Mouse (Mus musculus) heart, postnatal 0 days (tissue): ENCODE data around the gene Urb2.

Experiments used
- CTCF ChIP-seq: IDR thresholded peaks from 2 replicates; pipeline ENCODE4 v1.5.1; 2016; ENCODE audit warnings: antibody characterized with exemption, control low read depth, low read depth
- EP300 ChIP-seq: IDR thresholded peaks from 2 replicates; pipeline ENCODE4 v1.6.1; 2016; ENCODE audit warnings: antibody characterized with exemption, low read depth

DNA sequence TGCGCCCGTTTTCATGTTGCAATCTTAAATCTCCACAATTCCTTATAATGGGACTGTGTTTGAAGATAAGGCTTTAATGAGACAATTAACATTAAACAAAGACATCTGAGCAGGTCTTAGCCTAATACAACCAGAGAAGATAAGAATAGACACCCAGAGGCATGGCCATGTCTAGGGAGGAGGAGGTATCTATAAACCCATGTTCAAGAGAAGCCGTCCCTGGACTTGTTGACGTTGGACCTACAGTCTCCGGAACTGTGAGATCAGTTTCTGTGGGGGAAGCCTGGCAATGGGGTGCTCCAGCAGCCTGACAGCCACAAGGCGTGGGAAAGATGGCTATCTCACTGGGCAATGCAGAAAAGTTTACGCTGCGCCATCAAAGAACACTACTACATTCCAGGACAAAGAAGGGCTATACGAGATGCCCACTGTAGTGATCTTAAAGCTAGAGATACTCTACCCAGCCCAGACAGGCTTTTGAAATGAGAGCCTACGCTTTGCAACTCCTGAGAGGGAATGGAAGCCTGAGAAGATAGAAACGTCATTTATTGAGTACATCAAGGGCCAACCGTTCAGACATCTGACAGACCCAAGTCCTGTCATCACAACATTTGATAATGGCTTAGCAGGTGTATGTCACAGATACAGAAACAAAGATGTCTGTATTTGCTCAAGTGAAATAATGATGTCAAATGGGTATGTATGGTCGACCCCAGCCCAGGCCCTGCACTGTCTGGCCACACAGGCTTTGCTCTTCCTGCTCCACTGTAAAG, 30.8 kb upstream of the Urb2 start:
- no peak for TF ChIP-seq CTCF
- no peak for TF ChIP-seq EP300
